Mouse (Mus musculus) forebrain, embryonic 15.5 days (tissue): ENCODE results near the gene Izumo1. TPM values are rescaled to one million over a fixed set of nuclear protein-coding genes. Genes with fewer than 3 reads are reported as not detected.

Source experiments
- ATAC-seq: fragments of 200-750 bp; cut with Nextera tagmentation; replicated peaks from 2 replicates; pipeline ENCODE4 v1.8.0; 2017; ENCODE audit warnings: mild to moderate bottlenecking, moderate TSS enrichment, moderate library complexity
- H3K27ac ChIP-seq: fragments of 300-500 bp; sonication (generic); replicated peaks from 2 replicates; pipeline ENCODE4 v1.5.1; 2015; ENCODE audit warnings: mild to moderate bottlenecking, inconsistent platforms
- H3K27me3 ChIP-seq: fragments of 300-500 bp; sonication (generic); 2 replicates; pipeline ENCODE4 v1.6.1; 2015; ENCODE audit warnings: inconsistent platforms
- H3K36me3 ChIP-seq: fragments of 300-500 bp; sonication (generic); 2 replicates; pipeline ENCODE4 v1.6.1; 2015; ENCODE audit warnings: mild to moderate bottlenecking, inconsistent platforms
- H3K4me1 ChIP-seq: fragments of 300-500 bp; sonication (generic); 2 replicates; pipeline ENCODE4 v1.6.1; 2015; ENCODE audit warnings: inconsistent platforms
- H3K4me2 ChIP-seq: fragments of 300-500 bp; sonication (generic); replicated peaks from 2 replicates; pipeline ENCODE4 v1.6.1; 2015; ENCODE audit warnings: mild to moderate bottlenecking, inconsistent platforms
- H3K4me3 ChIP-seq: fragments of 300-500 bp; sonication (generic); 2 replicates; pipeline ENCODE4 v1.5.1; 2015; ENCODE audit warnings: mild to moderate bottlenecking, inconsistent platforms
- H3K9ac ChIP-seq: fragments of 300-500 bp; sonication (generic); replicated peaks from 2 replicates; pipeline ENCODE4 v1.6.1; 2015; ENCODE audit warnings: mild to moderate bottlenecking, inconsistent platforms
- H3K9me3 ChIP-seq: fragments of 300-500 bp; sonication (generic); 2 replicates; pipeline ENCODE4 v1.6.1; 2016; ENCODE audit warnings: inconsistent platforms
- WGBS: fragments of 180-500 bp; shearing (Covaris S2); methylation state at CpG from one replicate; pipeline ENCODE4 v1.1.7; 2015; ENCODE audit warnings: mixed read lengths; 5-methylcytosine and 5-hydroxymethylcytosine counted together
- polyA plus RNA-seq: library from polyadenylated mRNA; unstranded; fragments of >200 nt; fragmentation: Nextera tagmentation; extraction: Ambion mirVana; gene quantifications from 2 replicates; pipeline ENCODE4 v1.2.1, GENCODE M21; 2015

Izumo1 gene
- polyA plus RNA-seq, 1 experiment from 2014 or later: not detected

DNA sequence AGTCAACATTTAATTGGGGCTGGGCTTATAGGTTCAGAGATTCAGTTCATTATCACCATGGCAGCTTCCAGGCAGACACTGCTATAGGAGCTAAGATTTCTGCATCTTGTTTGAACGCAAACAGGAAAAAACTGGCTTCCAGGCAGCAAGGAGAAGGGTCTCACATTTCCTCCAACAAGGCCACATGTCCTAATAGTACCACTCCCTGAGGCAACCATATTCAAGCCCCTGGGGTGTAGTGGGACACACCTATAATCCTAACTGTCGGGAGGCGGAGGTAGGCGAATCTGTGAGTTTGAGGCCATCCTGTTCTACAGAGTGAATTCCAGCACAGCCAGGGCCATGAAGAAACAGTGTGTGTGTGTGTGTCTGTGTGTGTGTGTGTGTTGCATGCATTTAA lies 26.4 kb upstream of the Izumo1 start:
- no peak for ATAC-seq
- Histone ChIP-seq H3K36me3 (no peaks in the 10 kb centered on the region), H3K9ac (no peak overlapping the region), H3K9me3 (no peaks in the 10 kb centered on the region), H3K4me1 (no peaks in the 10 kb centered on the region), H3K27ac (no peak overlapping the region), H3K4me3 (no peak overlapping the region), H3K4me2 (no peak overlapping the region), H3K27me3 (no peaks in the 10 kb centered on the region)
- 79% methylated on average over 4 of the region's 4 CpGs for WGBS

DNA sequence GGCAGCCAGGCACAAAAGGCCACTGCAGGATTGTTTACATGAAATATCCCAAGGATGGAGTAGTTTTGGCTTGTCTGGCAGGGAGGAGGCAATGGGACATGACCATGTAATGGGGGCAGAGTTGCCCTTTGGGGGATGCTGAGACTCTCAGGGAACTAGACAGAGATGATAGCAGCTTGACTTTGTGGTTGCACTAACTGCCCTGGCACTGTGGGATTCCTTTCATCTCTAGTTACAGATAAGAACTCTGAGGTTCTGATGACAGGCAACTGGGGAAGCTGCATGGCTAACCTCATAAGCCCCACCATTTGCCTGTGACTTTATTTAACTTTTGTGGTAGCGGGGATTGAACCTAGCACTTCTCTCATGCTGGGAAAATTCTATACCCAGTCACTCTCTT lies 25.5 kb upstream of the Izumo1 start:
- Histone ChIP-seq H3K9ac (no peak overlapping the region), H3K27ac (no peak overlapping the region), H3K4me3 (no peak overlapping the region), H3K4me1 (no peaks in the 10 kb centered on the region), H3K27me3 (no peaks in the 10 kb centered on the region), H3K9me3 (no peaks in the 10 kb centered on the region), H3K4me2 (no peak overlapping the region), H3K36me3 (no peaks in the 10 kb centered on the region)
- ATAC-seq: no peak
- 82% methylated on average over 1 of the region's 1 CpGs for WGBS

DNA sequence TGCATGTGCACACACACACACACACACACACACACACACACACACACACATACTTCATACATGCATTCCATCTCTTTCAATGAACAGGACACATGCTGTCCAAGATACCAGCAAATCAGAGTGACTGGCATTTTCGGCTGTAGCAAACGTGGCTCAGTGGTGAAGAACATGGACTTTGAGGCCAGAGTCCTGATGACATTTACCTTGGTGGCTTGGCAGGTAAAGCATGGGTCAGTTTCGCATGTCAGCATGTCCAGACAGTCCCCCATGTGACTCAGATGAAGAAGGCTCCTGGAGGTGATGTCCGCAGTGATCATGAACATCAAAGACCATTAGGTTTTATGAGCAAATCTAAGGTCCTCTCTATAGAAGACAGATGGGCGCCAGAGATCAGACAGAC lies 24.6 kb upstream of the Izumo1 start:
- H3K27ac ChIP-seq: no peak overlapping the region
- no peaks in the 10 kb centered on the region for H3K27me3 ChIP-seq
- no peaks in the 10 kb centered on the region for H3K4me1 ChIP-seq
- no peak overlapping the region for H3K9ac ChIP-seq
- 91% methylated on average over 5 of the region's 5 CpGs for WGBS
- H3K4me2 ChIP-seq: no peak overlapping the region
- H3K36me3 ChIP-seq: no peaks in the 10 kb centered on the region
- ATAC-seq: no peak
- H3K4me3 ChIP-seq: no peak overlapping the region
- no peaks in the 10 kb centered on the region for H3K9me3 ChIP-seq

DNA sequence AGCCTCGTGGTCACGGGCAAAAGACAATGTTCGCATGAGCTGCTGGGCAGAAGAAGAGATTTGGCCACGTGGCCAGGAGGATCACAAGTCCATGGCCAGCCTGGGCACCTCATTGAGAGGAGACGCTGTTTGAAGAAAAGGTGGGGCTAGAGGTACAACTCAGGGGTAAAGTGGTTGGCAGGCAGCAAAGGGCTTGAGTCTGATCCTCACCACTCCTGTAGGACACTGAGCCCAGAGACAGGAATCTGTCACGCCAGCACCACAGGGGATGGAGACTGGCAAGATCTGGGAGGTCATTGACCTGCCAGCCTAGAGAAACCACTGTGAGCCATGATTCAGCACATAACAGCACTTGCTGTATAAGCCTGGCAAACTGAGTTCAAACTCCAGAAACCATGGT lies 24.1 kb upstream of the Izumo1 start:
- 88% methylated on average over 6 of the region's 6 CpGs for WGBS
- ATAC-seq: no peak
- no peak overlapping the region for H3K9ac ChIP-seq

DNA sequence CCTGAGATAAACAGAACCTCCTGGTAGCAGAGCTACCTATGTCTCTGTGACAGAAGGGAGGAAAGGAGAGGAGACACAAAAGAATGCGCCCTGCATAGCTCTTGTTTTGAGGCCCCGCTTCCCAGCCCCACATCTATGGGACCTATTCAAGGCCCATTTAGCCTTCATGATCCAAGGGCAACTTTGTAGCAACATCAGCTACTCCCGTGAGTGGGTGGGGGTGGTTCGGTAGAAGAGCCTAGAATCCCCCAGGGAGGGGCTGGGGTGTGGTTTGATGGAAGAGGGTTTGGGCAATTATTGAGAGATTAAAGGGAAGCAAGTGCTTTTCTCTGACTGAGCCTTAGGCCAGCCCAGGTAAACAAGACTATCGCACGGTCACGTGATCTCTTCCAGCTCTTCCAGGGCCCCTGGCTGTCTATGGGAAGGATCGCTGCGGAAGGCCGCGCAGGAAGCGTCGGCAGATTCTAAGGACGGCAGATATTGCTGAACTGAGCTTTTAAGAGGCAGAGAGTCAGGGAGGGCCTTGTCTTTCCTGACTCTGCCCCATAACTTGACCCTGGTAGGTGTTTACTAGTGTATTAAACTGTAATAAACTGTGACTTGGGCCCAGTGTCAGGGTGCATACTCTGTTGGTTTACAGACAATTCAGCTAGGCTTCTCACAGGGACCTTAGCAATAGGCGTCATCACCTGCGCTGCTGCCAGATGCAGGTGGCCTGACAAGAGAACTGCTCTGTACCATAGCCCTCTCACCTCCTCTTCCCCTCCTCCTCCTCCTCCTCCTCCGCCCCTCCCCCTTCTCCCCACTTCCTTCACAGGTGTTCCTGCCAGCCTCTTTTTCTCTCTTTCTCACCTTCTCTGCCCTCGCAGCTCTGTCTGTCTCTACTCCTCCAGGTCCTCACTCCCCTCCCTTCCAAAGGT lies 22.4 kb upstream of the Izumo1 start:
- Histone ChIP-seq H3K9ac (no peak overlapping the region), H3K4me1 (no peaks in the 10 kb centered on the region), H3K4me2 (no peak overlapping the region), H3K4me3 (no peak overlapping the region), H3K36me3 (no peaks in the 10 kb centered on the region), H3K9me3 (no peaks in the 10 kb centered on the region), H3K27ac (no peak overlapping the region), H3K27me3 (no peaks in the 10 kb centered on the region)
- ATAC-seq: no peak
- 48% methylated on average over 18 of the region's 18 CpGs for WGBS

More for the DNA sequence above, 24.1 kb upstream of the Izumo1 start:
- Histone ChIP-seq H3K27ac (no peak overlapping the region), H3K4me1 (no peaks in the 10 kb centered on the region), H3K9me3 (no peaks in the 10 kb centered on the region), H3K36me3 (no peaks in the 10 kb centered on the region), H3K27me3 (no peaks in the 10 kb centered on the region), H3K4me2 (no peak overlapping the region), H3K4me3 (no peak overlapping the region)

DNA sequence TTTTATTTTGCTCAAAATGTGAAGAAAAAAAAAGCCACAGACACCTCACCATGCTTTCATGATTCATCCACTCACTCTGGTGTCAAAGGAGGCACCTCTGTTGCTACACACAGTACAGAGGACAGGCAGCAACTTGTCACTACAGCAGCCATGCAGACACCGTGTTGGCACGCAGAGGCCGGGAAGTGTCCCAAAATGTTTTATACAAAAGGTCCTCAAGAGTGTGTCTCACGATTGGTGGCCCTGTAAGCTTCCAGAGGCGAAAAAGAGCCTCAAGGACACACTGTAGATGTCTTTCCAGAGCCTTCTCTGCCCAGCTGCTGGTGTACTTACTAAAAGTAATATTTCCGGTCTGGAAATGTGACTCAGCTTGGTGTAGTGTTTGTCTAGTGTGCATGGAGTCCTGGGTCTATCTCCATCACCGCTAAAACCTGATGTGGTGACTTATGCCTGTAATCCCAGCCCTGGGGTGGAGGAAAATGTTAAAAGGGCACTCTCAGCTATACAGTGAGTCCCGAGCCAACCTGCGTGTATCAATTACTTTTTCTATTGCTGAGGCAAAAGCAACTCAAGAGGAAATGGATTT lies 15.8 kb upstream of the Izumo1 start:
- no peak overlapping the region for H3K27ac ChIP-seq
- no peaks in the 10 kb centered on the region for H3K4me1 ChIP-seq
- H3K9ac ChIP-seq: no peak overlapping the region
- no peak for ATAC-seq
- H3K4me3 ChIP-seq: no peak overlapping the region
- H3K27me3 ChIP-seq: no peaks in the 10 kb centered on the region
- WGBS: 82% methylated on average over 9 of the region's 9 CpGs
- H3K36me3 ChIP-seq: no peaks in the 10 kb centered on the region
- no peaks in the 10 kb centered on the region for H3K9me3 ChIP-seq
- no peak overlapping the region for H3K4me2 ChIP-seq

DNA sequence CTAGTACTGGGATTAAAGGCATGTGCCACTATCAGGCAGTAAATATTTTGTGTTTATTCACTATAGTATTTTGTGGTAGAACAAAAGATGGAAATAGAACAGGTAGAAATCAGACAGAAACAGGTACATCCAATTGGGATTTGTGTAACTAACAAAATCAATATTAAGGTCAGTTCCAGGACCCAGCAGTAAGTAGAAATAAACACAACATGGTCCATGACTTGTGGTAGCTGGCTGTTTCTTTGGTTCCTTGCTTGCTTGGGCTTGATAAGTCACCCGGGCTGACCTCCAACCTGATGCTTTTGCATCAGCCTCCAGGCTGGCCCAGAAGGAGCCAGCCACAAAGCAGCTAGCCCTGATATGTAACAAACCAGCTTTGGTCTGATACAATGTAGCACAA lies 12.1 kb upstream of the Izumo1 start:
- Histone ChIP-seq H3K4me2 (no peak overlapping the region), H3K27ac (no peak overlapping the region), H3K36me3 (no peaks in the 10 kb centered on the region), H3K27me3 (no peaks in the 10 kb centered on the region), H3K4me1 (no peaks in the 10 kb centered on the region), H3K9ac (no peak overlapping the region), H3K4me3 (no peak overlapping the region), H3K9me3 (no peaks in the 10 kb centered on the region)
- WGBS: 73% methylated on average over 1 of the region's 1 CpGs
- no peak for ATAC-seq

DNA sequence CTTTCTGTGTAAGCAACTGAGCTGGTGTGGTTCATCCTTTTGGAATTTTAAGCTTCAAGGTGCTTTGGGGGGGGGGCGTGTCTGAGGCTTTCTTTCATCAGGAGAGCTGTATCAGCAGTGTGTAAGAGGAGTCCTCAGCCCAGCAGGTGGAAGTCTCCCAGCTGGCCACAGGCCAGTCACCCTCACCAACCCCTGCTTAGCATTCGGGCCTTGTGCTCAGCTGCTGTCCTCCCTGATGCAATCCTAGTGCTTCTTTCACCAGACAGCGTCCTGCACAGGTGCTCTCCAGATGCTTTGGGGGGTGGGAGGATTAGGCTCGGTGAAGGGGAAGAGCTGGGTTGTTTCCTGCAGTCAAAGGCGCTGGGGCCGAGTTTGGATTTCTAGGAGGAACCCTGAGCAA lies 5.3 kb upstream of the Izumo1 start:
- Histone ChIP-seq H3K4me1 (no peaks in the 10 kb centered on the region), H3K36me3 (no peaks in the 10 kb centered on the region), H3K27ac (no peak overlapping the region), H3K4me3 (no peak overlapping the region), H3K4me2 (no peak overlapping the region), H3K27me3 (peaks cover 27% of the 10 kb centered on the region), H3K9ac (no peak overlapping the region), H3K9me3 (no peaks in the 10 kb centered on the region)
- WGBS: 26% methylated on average over 6 of the region's 6 CpGs
- no peak for ATAC-seq

DNA sequence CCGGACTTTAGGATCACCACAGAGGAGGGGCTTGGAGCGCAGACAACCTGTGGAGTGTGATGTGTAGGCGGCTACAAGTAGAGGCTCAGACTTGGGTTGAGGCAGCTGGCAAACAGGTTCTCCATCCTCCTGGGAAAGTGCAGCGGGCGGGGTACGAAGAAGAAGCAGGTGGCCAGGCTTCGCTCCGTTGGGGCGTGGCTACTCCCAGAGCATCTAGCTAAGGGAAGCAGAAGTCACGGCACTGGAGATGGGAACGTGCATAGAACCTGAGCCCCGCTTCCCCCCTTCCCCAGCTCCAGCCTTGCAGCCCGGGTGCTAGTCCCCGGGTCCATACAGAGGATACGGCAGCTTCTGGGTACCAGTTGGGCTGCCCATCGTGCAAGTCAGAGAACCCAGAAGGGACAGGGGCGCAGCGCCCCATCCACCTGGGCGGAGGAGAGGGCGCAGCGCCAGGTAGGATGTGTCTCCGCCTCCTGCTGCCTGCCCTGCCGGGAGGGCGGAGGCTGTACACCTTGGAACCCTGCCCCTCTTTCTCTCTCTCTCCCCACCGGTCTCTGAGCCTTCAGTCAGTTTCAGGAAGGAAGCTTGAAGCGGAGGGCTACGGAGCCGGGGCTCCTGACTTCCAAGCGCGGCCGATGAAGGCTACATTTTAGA lies 4.4 kb upstream of the Izumo1 start, which contains the start of gene Fut1:
Fut1 (plus strand) TSS at position 248 of the 654 bp plus-strand sequence.
- H3K27ac ChIP-seq: no peak within 1 kb of the TSS
- H3K9me3 ChIP-seq: no peaks in the 10 kb centered on the region
- peaks cover 27% of the 10 kb centered on the region for H3K27me3 ChIP-seq
- ATAC-seq: no peak
- 5% methylated on average over 28 of the region's 31 CpGs for whole genome bisulfite sequencing
- peak within 1 kb of the TSS; percentile 17; the same call in 1 of the 2 replicates for H3K4me3 ChIP-seq
- H3K4me1 ChIP-seq: no peaks in the 10 kb centered on the region
- peak within 1 kb of the TSS; percentile 20 for H3K4me2 ChIP-seq
- H3K36me3 ChIP-seq: no peaks in the 10 kb centered on the region
- no peak within 1 kb of the TSS for H3K9ac ChIP-seq

DNA sequence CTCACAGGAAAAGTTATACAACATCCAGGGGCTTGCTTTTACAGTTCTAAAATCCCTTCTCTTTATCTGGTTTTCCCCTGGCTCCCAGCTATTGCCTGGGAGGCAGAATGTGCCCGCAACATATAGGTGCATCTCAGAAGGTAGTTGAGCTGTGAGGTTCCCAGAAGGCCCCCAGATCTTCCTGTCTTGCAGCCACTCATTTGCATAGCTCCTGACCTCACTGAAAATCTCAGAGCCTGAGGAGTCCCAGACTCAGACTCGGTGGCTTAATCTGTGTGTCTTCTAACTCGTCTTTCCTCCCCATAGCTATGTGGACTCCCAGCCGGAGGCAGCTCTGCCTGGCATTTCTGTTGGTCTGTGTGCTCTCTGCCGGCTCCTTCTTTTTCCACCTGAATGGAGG lies 3.3 kb upstream of the Izumo1 start:
- ATAC-seq: no peak
- no peak overlapping the region for H3K4me2 ChIP-seq
- peaks cover 27% of the 10 kb centered on the region for H3K27me3 ChIP-seq
- H3K9me3 ChIP-seq: no peaks in the 10 kb centered on the region
- no peaks in the 10 kb centered on the region for H3K36me3 ChIP-seq
- no peak overlapping the region for H3K9ac ChIP-seq
- 88% methylated on average over 5 of the region's 5 CpGs for WGBS
- H3K4me1 ChIP-seq: no peaks in the 10 kb centered on the region
- no peak overlapping the region for H3K4me3 ChIP-seq
- H3K27ac ChIP-seq: no peak overlapping the region

DNA sequence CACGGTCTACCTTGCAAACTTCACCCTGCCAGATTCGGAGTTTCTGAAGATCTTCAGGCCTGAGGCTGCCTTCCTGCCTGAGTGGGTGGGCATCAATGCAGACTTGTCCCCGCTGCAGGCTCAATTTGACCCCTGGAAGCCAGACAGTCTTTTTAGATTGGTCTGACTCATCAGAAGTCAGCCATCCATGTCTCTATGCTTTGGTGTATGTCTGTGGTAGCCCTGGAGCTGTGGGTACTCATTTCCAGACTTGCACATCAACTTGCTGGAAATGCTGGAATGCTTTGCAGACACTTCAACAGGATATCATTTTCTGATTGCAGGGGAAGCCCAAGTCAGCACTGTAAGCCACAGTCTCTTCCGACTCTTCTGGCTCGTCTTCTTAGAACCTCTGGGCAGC lies 2.0 kb upstream of the Izumo1 start:
- no peak overlapping the region for H3K9ac ChIP-seq
- H3K27me3 ChIP-seq: peaks cover 27% of the 10 kb centered on the region
- ATAC-seq: no peak
- H3K4me2 ChIP-seq: no peak overlapping the region
- H3K4me3 ChIP-seq: no peak overlapping the region
- no peaks in the 10 kb centered on the region for H3K4me1 ChIP-seq
- H3K27ac ChIP-seq: no peak overlapping the region
- no peaks in the 10 kb centered on the region for H3K36me3 ChIP-seq
- no peaks in the 10 kb centered on the region for H3K9me3 ChIP-seq
- WGBS: 87% methylated on average over 5 of the region's 5 CpGs

DNA sequence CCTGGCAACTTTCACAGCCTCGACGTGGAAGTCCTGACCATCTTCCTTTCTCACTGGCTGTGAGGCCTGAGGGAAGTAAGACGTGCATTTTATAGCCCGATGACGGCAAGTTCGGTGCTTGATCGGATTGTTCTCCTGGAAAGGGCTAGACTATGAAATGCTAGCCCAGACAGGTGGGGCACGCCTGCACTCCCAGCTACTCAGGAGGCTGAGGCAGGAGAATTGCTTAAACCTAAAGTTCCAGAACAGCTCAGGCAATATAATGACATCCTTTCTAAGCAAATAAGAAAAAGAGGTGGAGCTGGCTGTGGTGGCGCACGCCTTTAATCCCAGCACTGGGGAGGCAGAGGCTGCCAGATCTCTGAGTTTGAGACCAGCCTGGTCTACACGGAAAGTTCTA lies 1.9 kb downstream of the Izumo1 start:
- H3K4me2 ChIP-seq: no peak overlapping the region
- H3K9ac ChIP-seq: no peak overlapping the region
- no peaks in the 10 kb centered on the region for H3K36me3 ChIP-seq
- ATAC-seq: no peak
- 94% methylated on average over 11 of the region's 11 CpGs for WGBS
- H3K4me3 ChIP-seq: no peak overlapping the region
- peaks cover 7% of the 10 kb centered on the region; the same call in 1 of the 2 replicates for H3K27me3 ChIP-seq
- peaks cover 5% of the 10 kb centered on the region; the same call in 1 of the 2 replicates for H3K4me1 ChIP-seq
- no peak overlapping the region for H3K27ac ChIP-seq
- H3K9me3 ChIP-seq: no peaks in the 10 kb centered on the region
